In the genomic region with DNA sequence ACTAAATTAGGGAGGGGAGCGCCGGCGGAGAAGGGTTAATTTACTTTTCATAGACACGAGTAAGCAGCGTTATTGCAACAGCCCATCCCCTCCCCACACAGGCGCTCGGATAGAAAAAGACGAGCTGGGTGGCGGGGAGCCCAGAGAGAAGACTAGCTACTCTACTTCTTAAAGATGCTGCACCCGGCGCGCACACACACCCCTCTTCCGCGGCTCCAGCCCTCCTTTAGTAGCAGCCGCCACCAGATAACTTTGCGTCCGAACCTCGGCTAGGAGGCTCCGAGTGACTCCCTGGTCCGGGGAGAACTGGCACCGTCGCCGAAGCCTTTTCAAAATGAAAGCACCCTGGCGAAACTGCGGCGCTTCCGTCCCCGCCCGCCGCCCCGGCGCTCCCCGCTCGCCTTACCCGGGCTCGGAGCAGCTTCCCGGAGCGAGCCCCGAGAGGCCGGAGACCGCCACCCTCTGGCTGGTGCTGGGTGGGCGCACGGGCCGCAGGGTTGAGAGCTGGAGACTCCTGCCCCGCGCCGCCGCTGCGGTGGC, we compare ENCODE assay signal across 8 mouse cellular contexts. TPM values are rescaled to one million over a fixed set of nuclear protein-coding genes. Genes with fewer than 3 reads are reported as not detected.
DNase-seq lines count a peak whose midpoint lies in the region; ATAC-seq lines count a peak whose summit lies in the region.

No protein-coding gene starts in this region.

- no peaks in the 10 kb centered on the region for H3K36me3 ChIP-seq in heart, embryonic 10.5 days
- H3K36me3 ChIP-seq in kidney, embryonic 16.5 days (ENCODE audit: insufficient read depth, low read length), result no peaks in the 10 kb centered on the region

- peak; percentile 20 to 53 for DNase-seq in spleen, adult 18-20 months
- DNase-seq in spleen, adult 12 weeks (ENCODE audit: low spot score), result no peak
- DNase-seq in embryo, embryonic 10.5 days (ENCODE audit: low spot score), result peak; percentile 67
- DNase-seq in heart, embryonic 10.5 days (ENCODE audit: low spot score), result no peak
- peak; percentile 57 for DNase-seq in lung, postnatal 14 days
- peak; percentile 53 for DNase-seq in retina, embryonic 14.5 days (ENCODE audit: low spot score)
- peak; percentile 35 to 40 for DNase-seq in urinary bladder, postnatal 36 days (ENCODE audit: low spot score in 2 of 2)

- peak overlapping the region; percentile 78 for H3K27ac ChIP-seq in heart, embryonic 10.5 days
- no peak overlapping the region for H3K27ac ChIP-seq in kidney, embryonic 16.5 days (ENCODE audit: low read length)

- peak overlapping the region; percentile 74 for H3K4me3 ChIP-seq in heart, embryonic 10.5 days
- peak overlapping the region; percentile 71 for H3K4me3 ChIP-seq in kidney, embryonic 16.5 days (ENCODE audit: low read length)

- H3K9ac ChIP-seq in kidney, embryonic 16.5 days (replicated peaks; ENCODE audit: low read length), result peak overlapping the region; percentile 63

- under 1% methylated on average over 49 of the region's 49 CpGs for WGBS in heart, embryonic 10.5 days
- under 1% methylated on average over 47 of the region's 49 CpGs for WGBS in kidney, embryonic 16.5 days

- peaks cover 97% of the 10 kb centered on the region for H3K27me3 ChIP-seq in heart, embryonic 10.5 days (ENCODE audit: insufficient read depth, poor library complexity, severe bottlenecking)
- H3K27me3 ChIP-seq in kidney, embryonic 16.5 days (ENCODE audit: insufficient read depth, low read length), result peaks cover 93% of the 10 kb centered on the region

- H3K9me3 ChIP-seq in heart, embryonic 10.5 days, result no peaks in the 10 kb centered on the region
- no peaks in the 10 kb centered on the region for H3K9me3 ChIP-seq in kidney, embryonic 16.5 days (ENCODE audit: low read length)

- peaks cover 46% of the 10 kb centered on the region for H3K4me1 ChIP-seq in heart, embryonic 10.5 days
- H3K4me1 ChIP-seq in kidney, embryonic 16.5 days (ENCODE audit: insufficient read depth, low read length), result peaks cover 30% of the 10 kb centered on the region

- peak; percentile 62 for ATAC-seq in kidney, embryonic 16.5 days (ENCODE audit: low FRiP score, low TSS enrichment)

- peak overlapping the region; percentile 99 for H3K4me2 ChIP-seq in kidney, embryonic 16.5 days (replicated peaks; ENCODE audit: low read depth, low read length)

RNA-seq across cellular contexts. Expression of a gene that starts 0.7 kb away (rescaled TPM):
- 0.20 and 0.87 TPM in 2 replicates for polyA plus RNA-seq in heart, embryonic 10.5 days (2016; fragmentation: Nextera tagmentation; extraction: Ambion mirVana)
- 5.1 TPM in 2 replicates for polyA plus RNA-seq in kidney, embryonic 16.5 days (2015; fragmentation: Nextera tagmentation; extraction: Ambion mirVana)

Comparison
In these comparisons a context has a peak if more than half of its experiments do, and no peak if none do; other contexts are left out.
1. DNase-seq: peak in spleen, adult 18-20 months (2 of 2), embryo, embryonic 10.5 days (single experiment), lung, postnatal 14 days (single experiment), retina, embryonic 14.5 days (single experiment) and urinary bladder, postnatal 36 days (2 of 2); none in spleen, adult 12 weeks (single experiment) and heart, embryonic 10.5 days (single experiment).